Mouse (Mus musculus) left cerebral cortex, adult 9 months (tissue): Measurements from ENCODE around the gene Ell2.
"Not testable (repeated sequence)": the region's sequence is repeated elsewhere in the genome, so short reads cannot be mapped to it uniquely, and the experiment has no call there.

Experiments used
- DNase-seq, 2 experiments: peaks; one replicate each; pipeline ENCODE4 v3.0.0; 2022; ENCODE audit warnings: low spot score in 2 of 2

Gene Ell2

DNA sequence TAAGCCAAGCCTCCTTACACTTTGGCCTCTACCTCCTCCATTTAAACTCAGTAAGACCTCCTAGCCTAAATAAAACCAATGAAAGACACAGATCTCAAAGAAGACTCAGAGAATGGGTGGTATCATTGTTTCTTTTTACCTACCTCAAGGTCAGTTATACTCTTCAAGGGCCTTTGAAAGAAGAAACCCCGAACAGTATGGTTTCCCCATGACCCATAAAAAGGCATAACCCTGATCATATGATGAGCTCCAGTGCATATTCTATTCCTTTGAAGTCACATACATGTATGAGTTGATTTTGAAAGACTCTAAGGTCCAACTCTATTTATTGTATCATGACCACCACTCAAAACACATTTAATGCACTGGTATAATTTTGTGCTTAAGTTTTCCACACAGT, at the start of gene Ell2:
Gene Ell2 (plus strand): TSS at position 301 of the 400 bp plus-strand sequence.
- no peak for DNase-seq

DNA sequence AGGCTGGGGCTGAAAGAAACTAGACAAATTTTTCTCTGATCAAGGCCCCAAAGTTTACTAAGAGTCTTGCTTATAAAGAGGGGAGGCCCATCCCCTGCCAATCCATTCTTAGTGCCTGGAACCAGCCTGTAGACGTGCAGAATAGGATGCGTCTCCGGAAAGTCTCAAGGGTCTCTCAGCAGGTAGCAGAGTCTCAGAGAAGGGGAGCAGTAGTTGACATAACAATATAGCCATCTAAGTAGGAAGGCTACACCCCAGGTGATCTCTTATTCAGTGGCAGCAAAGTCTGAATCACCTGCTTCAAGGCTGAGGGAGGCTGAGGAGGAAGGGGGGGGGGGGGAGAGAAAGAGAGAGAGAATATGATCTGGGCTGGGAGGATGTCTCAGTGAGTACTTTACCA, 21.1 kb upstream of the Ell2 start:
- no peak for DNase-seq

DNA sequence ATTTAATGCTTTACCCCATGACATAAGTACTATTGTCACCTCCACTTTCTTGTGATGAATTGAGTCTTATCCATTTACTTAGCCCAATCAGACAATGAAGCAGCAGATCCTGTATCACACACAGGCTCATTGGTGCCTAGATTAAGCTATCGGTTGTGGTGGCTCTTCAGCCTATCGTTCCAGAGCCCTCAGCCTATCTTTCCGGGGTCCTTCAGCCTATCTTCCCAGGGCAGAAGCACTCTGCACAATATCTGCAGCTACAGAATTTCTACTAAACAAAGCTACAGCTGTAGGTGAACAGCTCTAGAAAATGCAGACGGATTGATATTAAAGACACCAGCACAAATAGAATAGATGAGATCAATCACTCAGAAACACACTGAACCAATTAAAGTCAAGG, 19.6 kb upstream of the Ell2 start:
- no peak for DNase-seq

DNA sequence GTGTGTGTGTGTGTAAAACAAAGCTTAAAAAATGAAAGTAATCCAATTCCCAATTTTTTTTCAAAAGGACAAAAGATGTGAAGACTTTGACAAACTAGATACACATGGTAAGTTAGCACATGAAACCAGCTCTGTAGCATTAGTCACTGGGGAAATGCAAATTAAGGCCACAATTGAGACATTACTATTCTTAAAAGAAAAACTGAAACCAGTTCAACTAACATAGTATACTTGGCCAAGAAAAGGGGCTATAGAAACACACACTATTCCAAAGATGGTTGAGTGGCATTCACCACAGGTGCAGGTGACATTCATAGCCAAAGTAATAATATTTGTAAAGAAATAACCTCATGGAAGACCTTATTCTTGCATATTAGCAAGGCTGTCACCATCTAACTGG, 14.9 kb upstream of the Ell2 start:
- no peak for DNase-seq

DNA sequence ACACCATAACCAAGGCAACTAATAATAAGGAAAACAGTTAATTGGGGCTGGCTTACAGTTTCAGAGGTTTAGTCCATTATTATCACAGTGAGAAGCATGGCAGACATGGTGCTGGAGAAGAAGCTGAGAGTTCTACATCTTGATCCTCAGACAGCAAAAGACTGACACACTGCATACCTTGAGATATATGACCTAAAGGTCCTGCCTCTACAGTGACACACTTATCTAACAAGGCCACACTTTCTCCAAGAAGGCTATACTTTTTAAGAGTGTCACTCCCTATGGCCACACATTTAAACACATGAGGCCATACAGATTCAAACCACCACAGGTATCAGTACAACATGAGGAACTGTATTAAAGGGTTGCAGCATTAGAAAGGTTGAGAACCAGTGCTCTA, 13.5 kb upstream of the Ell2 start:
- no peak for DNase-seq

DNA sequence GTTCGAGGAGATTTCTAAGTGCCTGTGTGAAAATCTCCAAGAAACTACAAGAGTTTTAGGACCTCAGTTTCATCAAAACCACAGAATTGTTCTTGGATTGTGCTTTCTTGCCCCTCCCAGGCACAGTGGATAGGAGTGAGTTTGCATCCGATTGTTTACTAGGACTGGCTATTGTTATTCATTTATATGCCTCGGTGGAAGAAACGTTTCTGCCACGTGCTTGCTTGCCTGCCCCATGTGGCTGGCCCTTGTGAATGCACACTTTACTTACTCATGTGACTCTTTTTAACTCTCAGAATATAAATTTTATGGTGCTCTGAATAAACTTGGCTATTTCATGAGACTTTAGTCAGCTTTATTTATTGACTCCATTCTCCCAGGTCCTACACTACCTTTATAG, 3.7 kb upstream of the Ell2 start:
- DNase-seq = no peak

DNA sequence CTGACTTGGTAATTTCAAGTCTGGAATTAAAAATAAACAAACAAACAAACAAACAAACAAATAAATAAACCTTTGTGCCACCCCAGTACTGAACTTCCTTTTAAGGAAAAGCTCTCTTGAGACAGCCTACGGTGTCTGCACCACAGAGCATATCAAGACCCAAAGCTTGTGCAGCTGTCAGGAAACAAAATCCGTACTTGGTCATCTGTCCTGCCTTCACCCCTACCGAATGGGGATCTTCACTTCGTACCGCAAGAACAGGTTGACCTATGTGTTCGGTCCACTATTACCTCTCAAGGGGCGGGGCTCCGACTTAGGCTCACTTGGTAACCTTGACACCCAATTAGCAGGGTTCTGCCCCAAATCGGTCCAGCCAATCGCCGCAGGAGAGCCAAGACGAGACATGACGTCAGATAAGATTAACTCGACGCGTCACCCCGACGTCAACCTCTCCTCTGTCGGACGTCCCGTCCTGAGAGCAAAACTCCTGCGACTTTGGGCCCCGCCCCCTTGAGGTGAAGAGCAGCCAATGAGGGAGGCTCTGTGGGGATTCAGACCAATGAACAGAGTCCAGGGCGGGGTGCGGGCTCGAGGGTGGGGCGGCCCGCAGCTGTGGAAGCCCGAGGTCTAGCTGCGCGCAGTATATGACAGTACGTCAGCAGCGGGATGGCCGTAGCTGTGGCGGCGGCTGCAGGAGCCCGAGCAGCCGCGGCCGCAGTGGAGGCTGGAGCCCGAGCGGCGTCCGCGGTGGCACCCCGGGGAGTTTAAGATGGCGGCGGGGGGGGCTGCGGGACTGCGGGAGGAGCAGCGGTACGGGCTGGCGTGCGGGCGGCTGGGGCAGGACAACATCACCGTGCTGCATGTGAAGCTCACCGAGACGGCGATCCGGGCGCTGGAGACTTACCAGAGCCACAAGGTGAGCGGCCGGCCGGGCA, 592 bp downstream of the Ell2 start:
- DNase-seq = peak; percentile 81 to 91

DNA sequence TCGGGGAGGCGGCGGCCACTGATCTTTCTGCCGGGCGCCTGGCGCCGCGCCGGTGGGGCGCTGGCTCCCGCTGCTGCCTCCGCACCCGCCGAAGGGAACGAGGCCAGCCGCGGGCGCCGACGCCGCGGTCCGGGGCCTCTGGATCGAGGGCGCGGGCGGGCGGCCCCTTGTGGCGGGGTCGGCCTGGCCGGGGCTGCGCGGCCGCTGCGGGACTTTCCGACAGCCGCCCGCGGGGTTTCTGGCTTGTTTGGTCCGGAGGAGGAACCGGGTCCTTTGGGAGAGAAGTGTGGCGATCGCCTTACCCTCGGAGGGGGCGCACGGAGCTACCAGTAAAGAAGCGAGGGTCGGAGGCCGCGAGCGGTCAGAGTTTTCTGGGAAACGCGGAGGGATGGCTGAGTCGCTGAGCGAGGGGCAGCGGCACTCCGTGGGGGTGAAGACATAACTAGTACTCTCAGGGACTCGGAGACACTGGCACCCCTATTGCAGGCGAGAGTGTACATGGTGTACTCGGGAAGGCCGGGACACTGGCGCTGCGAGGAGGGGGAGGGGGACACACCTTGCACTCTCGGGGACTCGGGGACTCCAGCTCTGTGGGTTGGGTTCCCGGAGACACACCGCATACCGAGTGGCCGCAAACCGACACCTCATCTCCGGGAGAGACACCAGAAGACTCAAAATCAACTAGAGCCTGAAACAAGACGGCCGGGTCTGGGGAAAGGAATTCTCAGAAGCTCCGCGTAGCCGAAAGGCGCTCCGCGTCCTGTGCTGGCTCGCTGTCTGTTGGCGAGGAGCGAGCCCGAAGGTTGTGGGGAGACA, 1.5 kb downstream of the Ell2 start:
- peak in 1 of 2 experiments; percentile 50 for DNase-seq

DNA sequence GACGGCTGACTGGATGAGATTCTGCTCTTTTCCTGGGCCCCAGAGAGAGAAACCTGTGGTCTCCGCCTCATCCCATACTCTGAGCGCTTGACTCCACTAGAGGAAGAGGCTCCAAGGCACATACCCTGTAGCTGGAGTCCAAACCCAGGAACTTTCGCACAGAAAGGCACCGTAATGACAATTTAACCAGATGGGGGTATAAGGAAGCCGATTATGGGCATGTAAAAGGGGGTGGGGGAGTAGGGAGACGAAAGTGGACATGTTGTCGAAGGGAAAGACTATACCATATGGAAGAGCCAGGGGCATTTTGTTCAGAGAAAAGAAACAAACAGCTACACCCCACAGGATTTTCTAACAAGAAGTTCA, 2.1 kb downstream of the Ell2 start:
- no peak for DNase-seq

DNA sequence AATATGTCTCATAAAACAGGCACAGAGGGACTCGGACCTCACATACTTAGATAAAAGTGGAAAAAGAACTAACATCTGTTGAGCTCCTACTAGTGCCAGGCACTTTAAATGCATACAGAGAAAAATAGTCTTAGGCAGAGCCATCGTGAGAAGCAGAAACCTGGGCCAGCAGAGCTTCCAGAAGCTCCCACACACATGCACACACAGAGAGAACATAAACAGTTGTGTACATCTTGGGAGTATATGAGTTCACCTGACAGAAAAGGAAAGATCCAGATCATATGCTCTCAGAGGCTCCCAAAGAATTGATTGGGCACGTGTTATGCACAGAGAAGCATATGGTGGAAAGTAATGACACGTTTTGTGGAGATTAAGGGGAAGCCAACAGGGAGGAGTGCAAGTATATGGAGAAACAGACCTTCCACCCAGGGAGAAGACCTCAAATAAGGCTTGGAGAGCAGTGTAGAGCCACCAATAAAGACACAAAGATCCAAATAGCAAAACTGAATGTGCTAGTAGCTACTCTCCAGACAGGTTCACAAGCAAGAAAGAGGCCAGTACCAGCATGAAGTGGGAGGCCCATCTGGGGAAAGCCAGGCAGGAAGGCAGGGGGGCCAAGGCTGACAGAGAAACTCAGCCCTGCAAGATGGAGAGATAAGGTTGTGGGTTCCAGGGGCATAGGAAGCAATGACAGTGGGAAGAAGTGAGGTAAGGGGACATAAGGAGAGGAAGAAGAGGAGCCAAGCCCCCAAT, 2.6 kb downstream of the Ell2 start:
- DNase-seq = peak in 1 of 2 experiments; percentile 50

DNA sequence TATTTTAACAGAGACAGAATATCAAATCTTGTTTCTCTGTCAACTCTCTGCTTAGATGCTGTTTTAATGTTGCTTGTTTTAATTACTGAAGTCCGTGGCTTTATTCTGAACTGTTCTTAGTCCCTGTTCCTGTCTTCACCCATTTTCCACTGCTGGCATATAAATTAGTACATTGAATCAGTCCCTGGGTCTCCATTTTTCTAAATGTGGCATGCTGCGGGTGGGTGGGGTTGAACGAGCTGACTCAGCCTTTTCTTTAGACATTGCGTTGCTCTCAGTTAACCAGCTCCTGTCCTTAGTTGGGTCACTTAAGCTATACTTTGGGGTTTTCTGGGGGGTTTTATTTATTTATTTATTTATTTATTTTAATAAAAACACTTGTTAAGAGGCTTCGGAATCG, 3.6 kb downstream of the Ell2 start:
- peak in 1 of 2 experiments; percentile 18 for DNase-seq

DNA sequence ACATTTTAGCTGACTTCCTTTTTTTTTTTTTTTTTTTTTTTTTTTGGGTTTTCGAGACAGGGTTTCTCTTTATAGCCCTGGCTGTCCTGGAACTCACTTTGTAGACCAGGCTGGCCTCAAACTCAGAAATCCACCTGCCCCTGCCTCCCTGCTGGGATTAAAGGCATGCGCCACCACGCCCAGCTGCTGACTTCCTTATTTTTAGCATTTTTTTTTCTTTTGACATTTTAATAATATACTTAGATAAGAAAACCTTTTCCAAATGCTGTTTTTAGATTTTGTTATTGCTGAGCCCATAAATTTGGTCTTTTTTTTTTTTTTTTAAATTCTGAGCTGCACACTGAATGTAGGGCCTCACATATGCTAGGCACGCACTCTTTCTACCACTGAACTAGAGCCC, 5.0 kb downstream of the Ell2 start:
- not testable (repeated sequence) for DNase-seq

DNA sequence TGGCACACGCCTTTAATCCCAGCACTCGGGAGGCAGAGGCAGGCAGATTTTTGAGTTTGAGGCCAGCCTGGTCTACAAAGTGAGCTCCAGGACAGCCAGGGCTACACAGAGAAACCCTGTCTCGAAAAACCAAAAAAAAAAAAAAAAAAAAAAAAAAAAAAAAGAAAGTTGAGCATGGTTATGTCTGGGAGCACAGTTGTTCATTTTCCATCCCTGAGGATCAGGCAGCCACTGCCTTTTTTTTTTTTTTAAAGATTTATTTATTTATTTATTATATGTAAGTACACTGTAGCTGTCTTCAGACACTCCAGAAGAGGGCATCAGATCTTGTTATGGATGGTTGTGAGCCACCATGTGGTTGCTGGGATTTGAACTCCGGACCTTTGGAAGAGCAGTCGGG, 6.0 kb downstream of the Ell2 start:
- not testable (repeated sequence) for DNase-seq

DNA sequence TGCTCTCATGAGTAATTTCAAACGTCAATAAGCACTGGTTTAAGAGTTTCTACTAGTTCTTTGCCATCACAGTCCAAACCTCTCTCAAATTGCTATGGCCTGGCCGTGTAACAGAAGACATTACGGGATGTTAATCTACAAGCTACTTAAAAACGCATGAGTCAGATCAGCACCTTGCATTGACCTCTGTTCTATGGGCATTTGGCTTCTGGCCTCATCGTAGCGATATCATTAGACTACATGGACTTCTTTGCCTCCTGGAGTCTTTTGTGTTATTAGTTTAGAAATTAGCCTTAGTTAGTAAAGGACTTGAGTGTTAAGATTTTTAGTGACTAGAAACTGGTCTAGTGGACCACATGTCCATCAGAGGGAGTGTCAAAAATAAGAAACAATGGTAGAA, 7.8 kb downstream of the Ell2 start:
- DNase-seq = no peak

DNA sequence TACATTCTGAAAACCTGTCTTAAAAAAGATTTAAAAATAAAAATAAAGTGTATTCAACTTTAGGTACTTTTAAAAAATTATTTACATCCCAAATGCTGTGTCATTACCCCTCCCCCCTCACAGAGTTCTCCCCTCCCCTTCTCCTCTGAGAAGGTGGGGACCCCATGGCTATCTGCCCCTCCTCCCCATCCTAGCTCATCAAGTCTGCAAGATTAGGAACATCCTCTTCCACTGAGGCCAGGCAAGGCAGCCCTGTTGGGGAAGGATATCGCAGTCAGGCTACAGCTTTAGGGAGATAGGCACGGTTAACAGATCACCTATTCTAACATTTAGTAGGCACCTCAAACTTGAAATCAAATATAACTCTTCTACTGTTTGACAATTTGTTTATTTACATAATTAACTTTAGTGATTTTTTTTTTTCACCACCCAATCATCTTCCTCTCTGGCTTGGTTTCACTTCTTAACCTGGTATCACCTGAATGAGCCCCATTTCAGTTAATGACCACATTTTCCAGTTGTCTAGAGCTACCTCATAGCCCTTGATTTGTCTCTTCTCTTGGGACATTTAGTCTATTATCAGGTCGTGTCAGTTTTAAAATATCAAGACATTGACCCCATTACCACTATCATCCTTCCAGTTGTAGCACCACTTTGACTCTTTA, 11.2 kb downstream of the Ell2 start:
- DNase-seq = no peak

DNA sequence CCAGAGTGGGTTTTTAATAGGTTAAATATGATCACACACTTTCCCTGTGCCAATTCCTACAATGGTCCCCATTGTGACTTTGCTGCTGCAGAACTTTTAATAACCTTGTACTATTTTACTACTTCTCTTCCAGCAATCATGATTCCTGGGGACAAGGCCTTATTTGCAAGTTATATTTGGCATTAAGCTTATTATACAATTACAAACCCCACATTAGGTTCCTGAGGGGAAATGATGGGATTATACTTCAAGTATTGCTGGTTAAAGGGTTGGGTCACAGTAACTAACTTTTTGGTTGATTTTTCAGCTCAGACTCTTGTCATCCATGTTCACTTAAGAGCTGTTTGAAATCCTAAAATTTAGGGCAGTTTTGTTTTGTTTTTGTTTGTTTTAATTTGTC, 11.8 kb downstream of the Ell2 start:
- no peak for DNase-seq

DNA sequence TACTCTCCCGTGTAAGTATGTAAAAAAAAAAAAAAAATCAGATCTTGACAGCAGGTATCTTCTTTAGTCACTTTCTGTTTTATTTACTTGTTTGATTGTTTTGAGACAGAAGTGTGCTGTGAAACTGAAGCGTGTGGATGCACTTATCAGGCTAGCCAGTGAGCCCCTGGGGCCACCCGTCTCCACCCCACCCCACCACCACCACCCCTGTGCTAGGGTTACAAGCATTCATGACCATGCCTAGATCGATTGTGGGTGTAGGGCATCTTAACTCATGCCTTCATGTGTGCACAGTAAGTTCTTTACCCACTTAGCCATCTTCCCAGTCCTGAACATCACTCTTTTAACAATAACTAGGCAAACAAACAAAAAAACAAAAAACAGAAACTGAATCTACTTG, 13.1 kb downstream of the Ell2 start:
- no peak for DNase-seq

DNA sequence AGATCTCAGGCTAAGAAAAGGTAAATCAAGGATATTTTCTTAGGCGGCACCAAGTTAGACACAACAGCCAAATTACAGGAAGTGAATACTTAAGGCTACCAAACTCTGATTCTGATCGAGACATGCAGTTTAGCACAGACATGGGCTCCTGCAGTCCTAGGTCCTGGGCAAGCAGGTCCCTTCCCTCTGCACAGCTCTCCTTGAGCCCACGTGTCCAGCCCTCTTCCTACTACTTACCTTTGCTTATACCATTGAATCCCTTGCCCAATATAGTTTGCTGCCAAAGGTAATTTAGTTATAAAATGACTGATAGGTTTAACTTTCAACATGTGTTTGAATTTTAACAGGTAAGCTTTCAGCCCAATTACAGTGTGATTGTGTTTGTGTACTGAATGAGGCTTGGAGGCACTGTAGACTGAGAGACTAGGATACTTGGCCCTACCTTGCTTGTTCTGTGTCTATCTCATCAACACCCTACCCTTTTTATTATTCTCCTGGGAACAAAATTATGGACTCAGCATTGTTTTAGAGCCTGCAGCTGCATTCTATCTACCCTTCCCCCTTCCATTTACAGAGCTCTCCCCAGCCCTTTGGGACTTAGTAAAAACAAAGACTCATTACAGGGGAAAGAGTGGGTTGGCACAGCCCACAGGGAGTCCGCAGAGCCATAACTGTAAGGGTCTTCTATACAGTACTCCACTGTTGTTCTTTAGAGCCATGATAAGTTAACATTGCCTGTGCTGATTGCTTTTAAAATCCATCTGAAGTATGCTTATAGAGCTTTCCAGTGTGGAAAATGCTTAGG, 20.2 kb downstream of the Ell2 start:
- no peak for DNase-seq

DNA sequence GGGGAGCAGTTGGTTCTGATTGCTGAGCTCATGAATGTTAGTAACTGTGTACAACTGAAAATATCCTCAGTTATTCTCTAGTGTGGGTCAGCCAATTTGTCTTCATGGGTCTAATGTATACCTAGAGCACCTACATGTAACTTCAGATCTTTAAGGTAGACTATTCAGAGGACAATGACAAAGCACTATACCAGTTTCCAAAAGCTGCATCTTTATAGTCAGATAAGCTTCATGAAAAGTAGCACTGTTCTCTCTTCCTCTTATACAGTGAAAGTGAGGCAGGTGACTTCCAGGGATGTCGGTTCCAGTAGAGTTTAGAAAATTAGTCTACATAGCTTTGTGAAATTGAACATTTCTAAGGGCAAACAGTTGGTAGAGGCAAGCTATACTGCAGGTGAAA, 21.4 kb downstream of the Ell2 start:
- DNase-seq = no peak

DNA sequence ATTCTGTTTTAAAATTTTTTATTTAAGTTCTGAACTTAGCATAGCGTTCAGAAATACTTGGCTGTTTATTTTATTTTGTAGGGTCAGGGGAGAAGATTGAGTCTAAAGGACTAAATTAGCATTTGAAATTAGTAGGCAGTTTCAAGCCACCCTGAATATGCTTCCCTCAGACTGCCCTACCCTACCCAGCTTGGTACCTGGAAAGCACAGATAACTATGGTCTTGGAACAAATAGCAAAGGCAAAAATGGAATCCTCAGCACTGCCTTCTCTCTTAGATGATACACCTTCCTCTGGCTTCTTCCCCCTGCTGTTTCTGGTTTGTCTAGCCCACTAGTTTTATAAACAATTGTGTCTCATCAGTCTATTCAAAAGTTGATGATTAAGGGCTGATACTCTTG, 23.3 kb downstream of the Ell2 start:
- no peak for DNase-seq

DNA sequence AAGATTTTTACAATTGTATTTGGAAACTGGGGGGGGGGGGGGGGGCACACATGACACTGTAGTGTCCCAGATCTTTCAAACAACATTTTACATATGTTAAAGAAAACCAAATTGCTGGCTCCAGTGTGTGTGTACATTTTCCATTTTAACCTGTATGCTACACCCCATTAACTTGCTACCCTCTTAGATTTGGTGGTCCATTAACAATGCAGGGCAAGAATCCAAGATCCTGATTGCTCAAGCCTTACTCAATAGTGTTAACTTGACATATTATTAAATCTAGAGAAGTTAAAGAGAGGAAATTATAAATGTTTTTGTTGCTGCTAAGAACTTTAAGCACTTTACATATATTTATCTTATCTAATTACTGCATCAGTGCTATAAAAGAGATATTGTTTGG, 24.2 kb downstream of the Ell2 start:
- DNase-seq = no peak
